Mouse (Mus musculus) midbrain, embryonic 16.5 days (tissue): ENCODE measurements around the gene Rp9. TPM values are rescaled to one million over a fixed set of nuclear protein-coding genes. Genes with fewer than 3 reads are reported as not detected.
"Not testable (repeated sequence)": the region's sequence is repeated elsewhere in the genome, so short reads cannot be mapped to it uniquely, and the experiment has no call there.

Source experiments
- ATAC-seq: fragments of 200-750 bp; cut with Nextera tagmentation; 2 replicates; pipeline ENCODE4 v1.8.0; 2017; ENCODE audit warnings: moderate TSS enrichment
- H3K27ac ChIP-seq: fragments of 300-500 bp; sonication (generic); 2 replicates; pipeline ENCODE4 v1.5.1; 2014; ENCODE audit warnings: mild to moderate bottlenecking, low read length, mixed read lengths
- H3K27me3 ChIP-seq: fragments of 300-500 bp; sonication (generic); 2 replicates; pipeline ENCODE4 v1.6.1; 2014; ENCODE audit warnings: low read depth, low read length, mixed read lengths; ENCODE audit not compliant: control insufficient read depth, insufficient read depth
- H3K36me3 ChIP-seq: fragments of 300-500 bp; sonication (generic); 2 replicates; pipeline ENCODE4 v1.6.1; 2014; ENCODE audit warnings: mild to moderate bottlenecking, low read length, moderate library complexity, mixed read lengths; ENCODE audit not compliant: control insufficient read depth, insufficient read depth
- H3K4me1 ChIP-seq: fragments of 300-500 bp; sonication (generic); 2 replicates; pipeline ENCODE4 v1.6.1; 2014; ENCODE audit warnings: mild to moderate bottlenecking, low read length, mixed read lengths; ENCODE audit not compliant: control insufficient read depth, insufficient read depth
- H3K4me2 ChIP-seq: fragments of 300-500 bp; sonication (generic); 2 replicates; pipeline ENCODE4 v1.6.1; 2014; ENCODE audit warnings: mild to moderate bottlenecking, low read length, mixed read lengths
- H3K4me3 ChIP-seq: fragments of 300-500 bp; sonication (generic); 2 replicates; pipeline ENCODE4 v1.5.1; 2014; ENCODE audit warnings: low read depth, mild to moderate bottlenecking, low read length, moderate library complexity, mixed read lengths
- H3K9ac ChIP-seq: fragments of 300-500 bp; sonication (generic); 2 replicates; pipeline ENCODE4 v1.6.1; 2014; ENCODE audit warnings: low read depth, low read length, mixed read lengths
- H3K9me3 ChIP-seq: fragments of 300-500 bp; sonication (generic); replicated peaks from 2 replicates; pipeline ENCODE4 v1.6.1; 2014; ENCODE audit warnings: mild to moderate bottlenecking, low read length, mixed read lengths; ENCODE audit not compliant: control insufficient read depth, poor library complexity, severe bottlenecking
- WGBS: fragments of 180-500 bp; shearing (Covaris S2); extraction: QIAGEN DNeasy Blood & Tissue Kit; methylation state at CpG from one replicate; pipeline ENCODE4 v1.1.7; 2014; 5-methylcytosine and 5-hydroxymethylcytosine counted together
- polyA plus RNA-seq: library from polyadenylated mRNA; unstranded; fragments of >200 nt; fragmentation: Nextera tagmentation; extraction: Ambion mirVana; gene quantifications from 2 replicates; pipeline ENCODE4 v1.2.1, GENCODE M21; 2015

Rp9 gene
- polyA plus RNA-seq, 1 experiment from 2014 or later, result 66.0 TPM

GRCm38 (mm10) chr9:22405414-22405813 is 64.1 kb downstream of the Rp9 start:
- Histone ChIP-seq H3K4me1 (no peaks in the 10 kb centered on the region), H3K9me3 (no peaks in the 10 kb centered on the region), H3K9ac (no peak overlapping the region), H3K4me3 (no peak overlapping the region), H3K4me2 (no peak overlapping the region), H3K27ac (no peak overlapping the region), H3K36me3 (no peaks in the 10 kb centered on the region), H3K27me3 (no peaks in the 10 kb centered on the region)
- ATAC-seq, result no peak
- WGBS, result 80% methylated on average over 3 of the region's 3 CpGs

- ATAC-seq, H3K9me3 ChIP-seq, H3K9ac ChIP-seq, H3K27ac ChIP-seq, H3K4me1 ChIP-seq, H3K36me3 ChIP-seq, H3K4me2 ChIP-seq, H3K27me3 ChIP-seq, H3K4me3 ChIP-seq: not testable (repeated sequence)
- WGBS, result 71% methylated on average over 2 of the region's 2 CpGs
Observed at GRCm38 (mm10) chr9:22403501-22403900, 66.0 kb downstream of the Rp9 start.

GRCm38 (mm10) chr9:22402976-22403375 is 66.6 kb downstream of the Rp9 start:
- ATAC-seq, result no peak
- 84% methylated on average over 3 of the region's 3 CpGs for WGBS
- Histone ChIP-seq H3K9me3 (no peaks in the 10 kb centered on the region), H3K9ac (no peak overlapping the region), H3K36me3 (no peaks in the 10 kb centered on the region), H3K27ac (no peak overlapping the region), H3K4me1 (no peaks in the 10 kb centered on the region), H3K4me3 (no peak overlapping the region), H3K4me2 (no peak overlapping the region), H3K27me3 (no peaks in the 10 kb centered on the region)

GRCm38 (mm10) chr9:22402001-22402400 is 67.5 kb downstream of the Rp9 start:
- Histone ChIP-seq H3K4me3 (no peak overlapping the region), H3K36me3 (no peaks in the 10 kb centered on the region), H3K4me2 (no peak overlapping the region), H3K4me1 (no peaks in the 10 kb centered on the region), H3K27me3 (no peaks in the 10 kb centered on the region), H3K27ac (no peak overlapping the region), H3K9ac (no peak overlapping the region), H3K9me3 (no peaks in the 10 kb centered on the region)
- no peak for ATAC-seq
- WGBS, result 91% methylated on average over 6 of the region's 6 CpGs

GRCm38 (mm10) chr9:22399021-22399420 is 70.5 kb downstream of the Rp9 start:
- Histone ChIP-seq H3K4me1 (no peaks in the 10 kb centered on the region), H3K27me3 (no peaks in the 10 kb centered on the region), H3K27ac (no peak overlapping the region), H3K9ac (no peak overlapping the region), H3K9me3 (no peaks in the 10 kb centered on the region), H3K4me3 (no peak overlapping the region), H3K36me3 (no peaks in the 10 kb centered on the region), H3K4me2 (no peak overlapping the region)
- 89% methylated on average over 4 of the region's 4 CpGs for WGBS
- ATAC-seq, result no peak

GRCm38 (mm10) chr9:22394725-22395124 is 74.8 kb downstream of the Rp9 start:
- Histone ChIP-seq H3K27ac (no peak overlapping the region), H3K27me3 (no peaks in the 10 kb centered on the region), H3K9me3 (no peaks in the 10 kb centered on the region), H3K36me3 (no peaks in the 10 kb centered on the region), H3K9ac (no peak overlapping the region), H3K4me2 (no peak overlapping the region), H3K4me1 (no peaks in the 10 kb centered on the region), H3K4me3 (no peak overlapping the region)
- ATAC-seq, result no peak
- 91% methylated on average over 2 of the region's 2 CpGs for WGBS

GRCm38 (mm10) chr9:22390390-22390789 is 79.2 kb downstream of the Rp9 start:
- Histone ChIP-seq H3K36me3 (no peaks in the 10 kb centered on the region), H3K9me3 (no peaks in the 10 kb centered on the region), H3K9ac (no peak overlapping the region), H3K4me1 (peaks cover 4% of the 10 kb centered on the region), H3K4me2 (no peak overlapping the region), H3K4me3 (no peak overlapping the region), H3K27me3 (no peaks in the 10 kb centered on the region), H3K27ac (no peak overlapping the region)
- WGBS, result 97% methylated on average over 5 of the region's 5 CpGs
- ATAC-seq, result no peak

- H3K9ac ChIP-seq, result no peak overlapping the region; the same call in 1 of the 2 replicates
- no peak for ATAC-seq
- 74% methylated on average over 6 of the region's 6 CpGs for WGBS
- no peaks in the 10 kb centered on the region for H3K27me3 ChIP-seq
- H3K4me3 ChIP-seq, result peak overlapping the region; percentile 72
- H3K9me3 ChIP-seq, result no peaks in the 10 kb centered on the region
- H3K4me2 ChIP-seq, result peak overlapping the region; percentile 96
- H3K36me3 ChIP-seq, result no peaks in the 10 kb centered on the region
- no peak overlapping the region for H3K27ac ChIP-seq
- peaks cover 4% of the 10 kb centered on the region for H3K4me1 ChIP-seq
Observed at GRCm38 (mm10) chr9:22389736-22390245, 79.8 kb downstream of the Rp9 start.

GRCm38 (mm10) chr9:22389021-22389476 is 80.5 kb downstream of the Rp9 start, which contains the start of gene Anln:
Anln (minus strand) TSS chr9:22389188.
- H3K36me3 ChIP-seq, result no peaks in the 10 kb centered on the region
- peak within 1 kb of the TSS; percentile 94 for H3K9ac ChIP-seq

More at GRCm38 (mm10) chr9:22389021-22389476, 80.5 kb downstream of the Rp9 start, which contains the start of gene Anln:
- Histone ChIP-seq H3K4me3 (peak within 1 kb of the TSS; percentile 72), H3K27me3 (no peaks in the 10 kb centered on the region), H3K9me3 (no peaks in the 10 kb centered on the region), H3K4me2 (peak within 1 kb of the TSS; percentile 96), H3K27ac (peak within 1 kb of the TSS; percentile 78), H3K4me1 (peaks cover 4% of the 10 kb centered on the region)
- peak; percentile 98 for ATAC-seq
- under 1% methylated on average over 40 of the region's 44 CpGs for WGBS
